Mouse (Mus musculus): ENCODE results near the gene Ceacam16.

The Ceacam16 gene

GRCm38 (mm10) chr7:19844521-19845171 lies 16.5 kb downstream of the Ceacam16 start:
- DNase-seq (ENCODE audit: inconsistent age in 2 of 2, low spot score in 1 of 2): peak in 1 of 2 experiments; percentile 51

GRCm38 (mm10) chr7:19843561-19843960 lies 17.5 kb downstream of the Ceacam16 start:
- peak; percentile 80 to 94 for DNase-seq (ENCODE audit: inconsistent age in 2 of 2, low spot score in 1 of 2)

GRCm38 (mm10) chr7:19842885-19843504 lies 18.1 kb downstream of the Ceacam16 start:
- DNase-seq (ENCODE audit: inconsistent age in 2 of 2, low spot score in 1 of 2): peak in 1 of 2 experiments; percentile 71

- peak in 1 of 2 experiments; percentile 59 for DNase-seq (ENCODE audit: inconsistent age in 2 of 2, low spot score in 1 of 2)
Measured at GRCm38 (mm10) chr7:19841686-19842413, 19.2 kb downstream of the Ceacam16 start.

GRCm38 (mm10) chr7:19840936-19841335 lies 20.2 kb downstream of the Ceacam16 start:
- no peak for DNase-seq (ENCODE audit: inconsistent age in 2 of 2, low spot score in 1 of 2)

GRCm38 (mm10) chr7:19840371-19840770 lies 20.7 kb downstream of the Ceacam16 start:
- DNase-seq (ENCODE audit: inconsistent age in 2 of 2, low spot score in 1 of 2): peak in 1 of 2 experiments; percentile 43

- peak; percentile 71 to 88 for DNase-seq (ENCODE audit: inconsistent age in 2 of 2, low spot score in 1 of 2)
Measured at GRCm38 (mm10) chr7:19836843-19837242, 24.3 kb downstream of the Ceacam16 start.

- no peak for DNase-seq (ENCODE audit: inconsistent age in 2 of 2, low spot score in 1 of 2)
Measured at GRCm38 (mm10) chr7:19834055-19834454, 27.0 kb downstream of the Ceacam16 start.

GRCm38 (mm10) chr7:19831837-19832236 lies 29.3 kb downstream of the Ceacam16 start:
- peak; percentile 82 to 91 for DNase-seq (ENCODE audit: inconsistent age in 2 of 2, low spot score in 1 of 2)

- peak; percentile 98 to 99 for DNase-seq (ENCODE audit: inconsistent age in 2 of 2, low spot score in 1 of 2)
Measured at GRCm38 (mm10) chr7:19830682-19831156, 30.4 kb downstream of the Ceacam16 start.

- DNase-seq (ENCODE audit: inconsistent age in 2 of 2, low spot score in 1 of 2): no peak
Measured at GRCm38 (mm10) chr7:19829694-19830093, 31.4 kb downstream of the Ceacam16 start.

GRCm38 (mm10) chr7:19826756-19827155 lies 34.3 kb downstream of the Ceacam16 start:
- peak in 1 of 2 experiments; percentile 61 for DNase-seq (ENCODE audit: inconsistent age in 2 of 2, low spot score in 1 of 2)

- peak; percentile 95 to 98 for DNase-seq (ENCODE audit: inconsistent age in 2 of 2, low spot score in 1 of 2)
Measured at GRCm38 (mm10) chr7:19824182-19824973, 36.7 kb downstream of the Ceacam16 start.

- DNase-seq (ENCODE audit: inconsistent age in 2 of 2, low spot score in 1 of 2): peak in 1 of 2 experiments; percentile 86
Measured at GRCm38 (mm10) chr7:19823256-19824181, 37.6 kb downstream of the Ceacam16 start.

GRCm38 (mm10) chr7:19822604-19823058 lies 38.5 kb downstream of the Ceacam16 start, which contains the start of gene Bcl3:
Gene Bcl3, minus strand, starts transcription at chr7:19822770.
- peak; percentile 88 to 92 for DNase-seq (ENCODE audit: inconsistent age in 2 of 2, low spot score in 1 of 2)

GRCm38 (mm10) chr7:19822193-19822592 lies 38.9 kb downstream of the Ceacam16 start:
- DNase-seq (ENCODE audit: inconsistent age in 2 of 2, low spot score in 1 of 2): peak in 1 of 2 experiments; percentile 86

GRCm38 (mm10) chr7:19821633-19822032 lies 39.5 kb downstream of the Ceacam16 start:
- peak in 1 of 2 experiments; percentile 72 for DNase-seq (ENCODE audit: inconsistent age in 2 of 2, low spot score in 1 of 2)

GRCm38 (mm10) chr7:19820347-19821048 lies 40.6 kb downstream of the Ceacam16 start:
- DNase-seq (ENCODE audit: inconsistent age in 2 of 2, low spot score in 1 of 2): no peak

GRCm38 (mm10) chr7:19818875-19819274 lies 42.2 kb downstream of the Ceacam16 start:
- no peak for DNase-seq (ENCODE audit: inconsistent age in 2 of 2, low spot score in 1 of 2)
